Mouse (Mus musculus): Measurements from ENCODE around the gene Matn1.

Gene Matn1

DNA sequence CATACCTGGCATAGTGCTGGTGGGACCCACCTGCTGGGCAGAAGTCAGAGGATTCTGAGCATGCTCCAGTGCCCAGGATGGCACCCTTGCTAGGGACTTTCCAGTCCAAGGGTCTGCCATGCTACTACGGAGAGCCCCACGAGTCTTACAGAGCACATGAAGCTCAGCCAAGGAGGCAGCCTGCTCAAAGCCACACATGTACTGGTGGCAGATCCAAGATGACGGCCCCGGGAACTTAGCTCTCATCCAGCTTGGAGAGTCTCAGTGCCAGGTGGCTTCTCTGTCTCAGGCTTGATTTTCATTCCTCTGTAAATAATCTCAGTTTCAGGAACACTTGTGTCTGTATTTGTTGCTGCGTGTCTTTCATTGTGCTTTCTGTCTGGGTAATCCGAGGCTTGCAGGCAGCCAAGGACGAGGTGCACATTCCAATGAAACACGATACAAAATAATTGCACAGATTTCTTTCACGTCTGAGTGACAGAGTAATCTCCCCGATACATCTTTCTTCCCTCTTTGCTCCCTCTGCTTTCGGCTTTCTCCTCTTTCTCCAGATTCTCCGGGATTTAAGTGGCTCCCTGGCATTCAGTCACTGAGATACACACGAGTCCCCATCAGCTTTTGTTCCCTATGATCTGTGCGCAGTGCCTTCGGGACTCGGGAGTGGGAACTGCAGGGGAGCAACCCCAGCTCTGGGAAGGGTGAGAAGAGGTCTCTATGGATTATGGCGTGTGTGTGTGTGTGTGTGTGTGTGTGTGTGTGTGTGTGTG, 40.4 kb downstream of the Matn1 start:
- DNase-seq (ENCODE audit: low read depth) = no peak

DNA sequence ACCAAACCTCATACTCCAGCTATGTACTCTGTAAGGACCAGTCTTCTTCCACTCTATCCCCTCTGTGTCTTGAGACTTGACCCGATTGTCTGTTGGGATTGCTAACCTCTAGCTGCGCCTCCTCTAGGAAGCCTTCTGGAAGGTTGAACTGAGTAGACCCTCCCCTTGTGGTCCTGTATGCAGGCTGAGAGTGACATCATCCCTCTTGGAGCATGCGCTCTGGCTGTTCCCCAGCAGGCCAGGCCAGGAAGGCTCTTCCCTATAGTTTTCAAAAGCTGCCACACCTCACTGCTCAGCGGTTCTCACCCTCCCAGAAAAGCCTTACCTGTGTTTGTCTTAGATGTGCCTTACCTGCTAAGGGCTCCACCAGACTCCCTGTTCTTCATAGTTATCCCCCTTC, 42.9 kb downstream of the Matn1 start:
- DNase-seq (ENCODE audit: low read depth) = no peak

DNA sequence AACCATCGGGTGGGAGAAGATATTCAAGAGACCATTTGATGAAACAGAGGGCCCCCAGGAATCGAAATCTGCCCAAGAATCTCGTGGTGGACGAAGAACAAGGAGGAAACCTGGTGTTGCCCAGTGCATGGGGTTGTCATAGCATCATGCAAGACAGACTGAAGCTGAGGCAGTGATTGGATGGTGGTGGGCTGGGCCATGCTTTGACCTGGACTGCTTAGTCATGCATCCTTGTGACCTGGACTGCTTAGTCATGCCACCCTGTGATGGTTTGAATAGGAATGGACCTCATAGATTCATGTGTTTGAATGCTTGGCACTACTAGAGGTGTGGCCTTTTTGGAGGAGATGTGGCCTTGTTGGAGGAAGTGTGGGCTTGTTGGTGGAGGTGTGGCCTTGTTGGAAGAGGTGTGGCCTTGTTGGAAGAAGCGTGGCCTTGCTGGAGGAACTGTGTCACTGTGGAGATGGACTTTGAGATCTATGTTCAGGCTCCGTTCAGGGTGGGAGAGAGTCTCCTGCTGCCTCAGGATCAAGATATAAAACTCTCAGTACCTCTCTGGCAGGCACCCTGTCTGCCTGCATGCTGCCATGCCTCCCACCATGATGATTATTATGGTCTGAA, 44.1 kb downstream of the Matn1 start:
- peak; percentile 46 for DNase-seq (ENCODE audit: low read depth)

DNA sequence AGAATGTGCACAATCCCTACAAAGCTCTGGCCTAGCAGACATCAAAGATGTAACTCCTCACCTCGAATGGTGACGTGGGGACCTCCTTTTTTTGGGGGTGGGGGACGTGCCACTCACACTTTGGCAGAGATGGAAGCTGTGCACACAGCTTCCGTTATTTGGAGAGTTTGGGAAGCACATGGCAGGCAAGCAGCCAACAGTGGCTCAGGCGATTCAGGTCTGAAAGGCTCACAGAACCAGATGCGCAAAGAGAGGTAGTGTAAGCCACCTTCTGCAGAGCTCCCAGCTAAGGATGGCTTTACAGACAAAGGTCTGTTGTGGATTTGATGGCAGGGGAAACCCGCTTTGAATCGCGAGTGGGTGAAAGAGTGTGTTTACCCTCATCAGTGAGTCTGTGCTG, 45.0 kb downstream of the Matn1 start:
- no peak for DNase-seq (ENCODE audit: low read depth)

DNA sequence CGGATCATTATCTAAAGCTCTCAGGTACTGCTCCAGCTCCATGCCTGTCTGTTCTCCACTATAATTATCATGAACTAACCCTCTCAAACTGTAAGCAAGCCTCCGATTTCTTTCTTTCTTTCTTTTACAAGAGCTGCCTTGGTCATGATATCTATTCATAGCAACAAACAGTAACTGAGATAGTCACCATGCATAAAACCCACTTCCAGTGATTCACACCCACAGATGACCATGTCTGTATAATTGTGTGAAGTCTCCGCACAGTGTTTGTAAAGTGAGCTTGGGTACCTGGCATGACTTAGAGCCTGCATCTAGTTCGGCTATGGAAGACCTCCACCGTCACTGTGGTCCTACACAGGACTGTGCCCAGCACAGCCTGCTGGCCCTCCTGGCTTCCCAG, 46.8 kb downstream of the Matn1 start:
- no peak for DNase-seq (ENCODE audit: low read depth)

DNA sequence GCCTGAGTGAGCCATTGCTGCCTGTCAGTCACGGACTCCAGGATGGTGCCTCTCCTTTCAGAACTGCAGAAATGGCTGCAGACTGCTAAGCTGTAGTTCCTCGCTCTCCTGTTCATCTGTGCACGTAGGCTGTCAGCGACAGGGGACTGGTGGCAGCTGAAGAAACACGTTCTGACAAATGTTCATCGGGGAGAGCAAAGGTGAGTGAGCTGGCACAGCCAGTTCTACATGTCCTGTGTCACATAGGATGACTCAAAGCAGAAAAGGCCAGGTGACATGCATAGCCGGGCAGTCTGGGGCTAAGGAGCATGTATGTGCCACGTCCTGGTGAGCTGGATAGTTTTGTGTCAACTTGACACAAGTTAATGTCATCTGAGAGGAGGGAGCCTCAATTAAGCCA, 50.4 kb downstream of the Matn1 start:
- no peak for DNase-seq (ENCODE audit: low read depth)

DNA sequence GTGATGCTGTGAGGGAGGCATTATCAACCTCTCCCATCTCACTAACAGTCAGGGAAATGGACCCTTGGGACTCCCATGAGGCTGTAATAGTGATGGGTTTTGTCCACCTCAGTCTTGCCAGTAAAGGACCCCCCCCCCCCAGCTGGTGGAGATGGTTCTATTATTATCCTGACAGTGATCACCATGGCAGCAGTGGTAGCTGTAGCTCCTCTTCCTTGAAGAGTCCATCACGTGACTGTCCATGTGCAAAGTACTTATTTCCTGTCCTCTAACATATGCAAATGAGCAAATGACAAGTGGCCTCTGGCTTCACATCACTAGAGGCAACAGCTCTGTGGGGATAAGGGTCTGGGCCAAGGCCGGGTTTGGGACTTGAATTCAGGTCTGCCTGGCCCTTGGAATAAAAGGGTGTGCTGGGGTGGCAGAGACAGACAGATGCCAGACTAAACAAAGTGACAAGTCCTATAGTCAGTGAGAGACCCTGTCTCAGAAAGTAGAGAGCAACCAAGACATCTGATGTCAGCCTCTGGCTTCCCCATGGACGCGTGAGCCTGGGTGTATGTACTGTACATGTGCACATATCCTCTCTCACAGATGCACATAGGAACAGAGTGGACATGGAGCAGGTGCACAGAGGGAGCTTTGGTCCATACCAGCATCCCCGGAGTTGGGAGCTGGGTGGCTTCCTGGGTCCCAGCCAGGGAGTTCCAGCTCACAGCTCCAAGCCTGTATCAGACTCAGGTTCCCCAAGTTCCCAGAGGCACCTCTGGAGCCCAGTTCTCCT, 55.8 kb downstream of the Matn1 start:
- no peak for DNase-seq (ENCODE audit: low read depth)

DNA sequence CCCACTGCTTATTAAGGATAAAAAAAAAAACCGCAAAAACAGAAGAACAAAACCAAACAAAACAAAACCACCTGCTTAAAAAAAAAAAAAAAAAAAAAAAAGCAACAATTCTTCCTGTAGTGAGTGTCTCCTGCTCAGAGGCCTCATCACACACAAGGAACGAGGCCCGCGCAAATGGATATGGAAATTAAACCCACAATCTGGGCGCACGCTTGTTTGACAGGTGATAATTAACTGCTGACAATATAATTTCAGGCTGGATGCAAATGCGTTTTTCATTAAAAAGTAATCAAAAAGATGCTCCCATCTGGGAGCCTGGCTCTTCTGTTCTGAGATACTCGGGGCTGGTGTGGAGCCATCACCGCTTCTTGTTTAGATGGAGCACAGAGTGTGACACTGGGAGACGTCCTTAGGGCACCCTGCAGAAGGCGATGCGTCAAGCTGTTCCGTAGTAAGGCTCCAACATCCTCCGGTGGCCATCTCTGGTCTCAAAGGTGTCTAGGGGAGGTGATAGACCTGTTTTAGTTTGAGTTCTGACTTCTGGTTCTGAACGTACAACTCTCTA, 56.5 kb downstream of the Matn1 start:
- no peak for DNase-seq (ENCODE audit: low read depth)

All from 416B (cell line).